Mouse (Mus musculus) liver, adult 2 months (tissue): ENCODE data around the gene Sdsl. TPM values are rescaled to one million over a fixed set of nuclear protein-coding genes. Genes with fewer than 3 reads are reported as not detected.
"Not testable (repeated sequence)": the region's sequence is repeated elsewhere in the genome, so short reads cannot be mapped to it uniquely, and the experiment has no call there.

Source experiments
- DNase-seq: peaks from one replicate; pipeline ENCODE4 v3.0.0-alpha.2; 2011; ENCODE audit warnings: low read depth, low spot score; ENCODE audit errors: extremely low read depth
- H3K27ac ChIP-seq: fragments of 200-500 bp; replicated peaks from 2 replicates; pipeline ENCODE4 v1.5.1; 2012; ENCODE audit warnings: low read depth, mild to moderate bottlenecking, control low read depth, inconsistent platforms, low read length; ENCODE audit not compliant: insufficient read depth
- H3K27me3 ChIP-seq: fragments of 200-500 bp; 2 replicates; pipeline ENCODE4 v1.6.1; 2012; ENCODE audit warnings: mild to moderate bottlenecking, moderate library complexity, low read length, inconsistent platforms; ENCODE audit not compliant: control insufficient read depth, insufficient read depth
- H3K36me3 ChIP-seq: fragments of 200-500 bp; 2 replicates; pipeline ENCODE4 v1.6.1; 2012; ENCODE audit warnings: low read length, inconsistent platforms; ENCODE audit not compliant: control insufficient read depth, insufficient read depth
- H3K4me1 ChIP-seq: fragments of 200-500 bp; 2 replicates; pipeline ENCODE4 v1.6.1; 2011; ENCODE audit warnings: low read length; ENCODE audit not compliant: control insufficient read depth, insufficient read depth
- H3K4me3 ChIP-seq: fragments of 200-500 bp; 2 replicates; pipeline ENCODE4 v1.5.1; 2011; ENCODE audit warnings: low read depth, mild to moderate bottlenecking, control low read depth, low read length, moderate library complexity; ENCODE audit not compliant: insufficient read depth
- H3K79me2 ChIP-seq: fragments of 200-500 bp; 2 replicates; pipeline ENCODE4 v1.6.1; 2012; ENCODE audit warnings: inconsistent platforms, mild to moderate bottlenecking, low read length, moderate library complexity; ENCODE audit not compliant: control insufficient read depth, insufficient read depth
- H3K9ac ChIP-seq: fragments of 200-500 bp; 2 replicates; pipeline ENCODE4 v1.6.1; 2012; ENCODE audit warnings: low read depth, mild to moderate bottlenecking, control low read depth, inconsistent platforms, low read length
- CTCF ChIP-seq: fragments of 200-500 bp; IDR thresholded peaks from 2 replicates; pipeline ENCODE4 v1.5.1; 2011; ENCODE audit warnings: low read depth, low read length, control low read depth
- POLR2A ChIP-seq: fragments of 200-500 bp; IDR thresholded peaks from 2 replicates; pipeline ENCODE4 v1.6.1; 2011; ENCODE audit warnings: low read length, control low read depth; ENCODE audit not compliant: insufficient read depth; ENCODE audit errors: extremely low read depth
- WGBS: fragments of 180-500 bp; shearing (Covaris S2); methylation state at CpG from one replicate; pipeline ENCODE4 v1.1.7; 2018; 5-methylcytosine and 5-hydroxymethylcytosine counted together
- polyA plus RNA-seq: library from polyadenylated mRNA; depleted of rRNA; stranded (reverse); fragments of >200 nt; gene quantifications from 2 replicates; pipeline ENCODE4 v1.2.3, GENCODE M21; 2012
- total RNA-seq: library from RNA; depleted of rRNA; stranded (reverse); fragments of >200 nt; gene quantifications from 2 replicates; pipeline ENCODE4 v1.2.3, GENCODE M21; 2014

The Sdsl gene
- total and polyA plus RNA-seq, 2 experiments, result 11.7 to 18.6 TPM

DNA sequence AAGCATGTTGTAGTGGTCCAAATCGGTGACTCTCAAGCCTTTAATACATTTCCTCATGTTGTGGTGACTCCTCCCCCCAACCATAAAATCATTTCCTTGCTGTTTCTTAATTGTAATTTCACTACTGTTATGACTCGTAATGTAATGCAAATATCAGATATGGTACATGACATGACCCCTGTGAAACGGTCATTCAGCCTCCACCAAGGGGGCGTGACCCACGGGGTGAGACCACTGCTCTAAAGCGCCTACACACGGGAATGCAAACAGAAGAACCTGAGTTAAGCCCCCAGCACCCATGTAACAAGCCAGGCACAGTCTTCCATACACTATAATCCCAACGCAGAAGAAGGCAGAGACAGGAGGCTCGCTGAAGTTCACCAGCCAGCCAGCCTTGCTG, 33.2 kb upstream of the Sdsl start:
- H3K4me3 ChIP-seq, result no peak overlapping the region
- H3K9ac ChIP-seq, result no peak overlapping the region
- H3K27me3 ChIP-seq, result no peaks in the 10 kb centered on the region
- no peak overlapping the region for H3K27ac ChIP-seq
- no peak for DNase-seq
- no peaks in the 10 kb centered on the region for H3K36me3 ChIP-seq
- 68% methylated on average over 9 of the region's 9 CpGs for WGBS
- H3K79me2 ChIP-seq, result peaks cover 16% of the 10 kb centered on the region; the same call in 1 of the 2 replicates
- TF ChIP-seq CTCF (no peak), POLR2A (no peak)
- peaks cover 14% of the 10 kb centered on the region for H3K4me1 ChIP-seq

DNA sequence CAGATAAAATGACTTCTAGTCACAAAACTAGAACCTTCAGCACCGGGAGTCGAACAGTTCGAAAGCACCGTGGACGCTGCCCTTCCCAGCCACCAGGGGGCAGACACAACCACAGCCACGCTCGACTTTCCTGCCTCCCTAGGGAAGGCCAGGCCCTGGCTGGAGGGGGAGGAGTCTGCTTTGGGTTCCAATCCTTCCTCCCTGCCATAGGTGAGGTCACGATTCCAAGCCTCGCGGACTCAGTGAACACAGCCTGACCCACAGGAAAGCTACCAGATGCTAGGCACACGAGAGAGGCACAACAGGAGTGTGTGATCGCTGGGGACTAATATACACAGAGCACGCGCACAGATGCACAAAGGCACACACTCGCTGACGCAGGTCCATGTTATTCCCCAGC, 32.8 kb upstream of the Sdsl start:
- no peak overlapping the region for H3K4me3 ChIP-seq
- WGBS, result 20% methylated on average over 16 of the region's 16 CpGs
- peak; percentile 79 for DNase-seq
- H3K79me2 ChIP-seq, result peaks cover 16% of the 10 kb centered on the region; the same call in 1 of the 2 replicates
- peaks cover 14% of the 10 kb centered on the region for H3K4me1 ChIP-seq
- H3K27ac ChIP-seq, result no peak overlapping the region
- no peaks in the 10 kb centered on the region for H3K27me3 ChIP-seq
- TF ChIP-seq CTCF (peak; percentile 97), POLR2A (no peak)
- no peaks in the 10 kb centered on the region for H3K36me3 ChIP-seq
- no peak overlapping the region for H3K9ac ChIP-seq

DNA sequence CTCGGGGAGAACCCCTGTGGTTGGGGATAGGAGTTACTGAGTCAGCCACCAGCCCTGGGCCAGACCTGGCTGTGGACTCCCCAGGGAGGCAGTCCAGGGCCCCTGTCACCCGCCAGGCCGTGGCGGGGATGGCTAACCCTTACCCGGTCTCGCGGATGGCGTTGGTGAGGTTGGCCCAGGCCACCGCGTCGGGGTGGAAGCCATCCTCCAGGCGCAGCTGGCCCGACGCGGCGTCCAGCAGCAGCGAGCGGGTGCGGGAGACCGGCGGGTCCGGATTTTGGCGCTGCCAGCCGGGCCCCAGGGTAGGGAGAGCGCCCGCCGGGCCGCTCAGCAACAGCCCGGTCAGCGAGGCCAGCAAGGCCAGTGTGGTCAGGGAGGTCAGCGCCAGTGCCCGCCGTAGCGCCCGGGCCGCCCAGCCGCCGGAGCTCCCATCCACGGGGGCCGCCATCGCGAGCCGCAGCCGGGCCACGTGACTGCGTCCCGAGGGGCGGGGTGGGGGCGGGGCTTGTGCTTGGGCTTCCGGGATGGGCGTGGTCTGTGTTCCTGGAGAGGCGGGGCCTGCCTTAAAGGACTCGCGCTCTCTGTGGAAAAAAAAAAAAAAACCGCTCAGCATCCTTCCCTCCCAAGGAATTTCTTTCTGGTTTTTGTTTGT, 30.7 kb upstream of the Sdsl start, which contains the start of gene Plbd2:
Gene Plbd2 (minus strand): TSS at position 482 of the 652 bp plus-strand sequence.
- H3K27me3 ChIP-seq, result no peaks in the 10 kb centered on the region
- under 1% methylated on average over 55 of the region's 55 CpGs for WGBS
- peak within 1 kb of the TSS; percentile 88 for H3K9ac ChIP-seq
- H3K4me3 ChIP-seq, result peak within 1 kb of the TSS; percentile 76
- no peak for DNase-seq
- peaks cover 14% of the 10 kb centered on the region for H3K4me1 ChIP-seq
- TF ChIP-seq CTCF (no peak), POLR2A (peak; percentile 80)
- no peaks in the 10 kb centered on the region for H3K36me3 ChIP-seq
- peaks cover 16% of the 10 kb centered on the region; the same call in 1 of the 2 replicates for H3K79me2 ChIP-seq
- H3K27ac ChIP-seq, result peak within 1 kb of the TSS; percentile 67

DNA sequence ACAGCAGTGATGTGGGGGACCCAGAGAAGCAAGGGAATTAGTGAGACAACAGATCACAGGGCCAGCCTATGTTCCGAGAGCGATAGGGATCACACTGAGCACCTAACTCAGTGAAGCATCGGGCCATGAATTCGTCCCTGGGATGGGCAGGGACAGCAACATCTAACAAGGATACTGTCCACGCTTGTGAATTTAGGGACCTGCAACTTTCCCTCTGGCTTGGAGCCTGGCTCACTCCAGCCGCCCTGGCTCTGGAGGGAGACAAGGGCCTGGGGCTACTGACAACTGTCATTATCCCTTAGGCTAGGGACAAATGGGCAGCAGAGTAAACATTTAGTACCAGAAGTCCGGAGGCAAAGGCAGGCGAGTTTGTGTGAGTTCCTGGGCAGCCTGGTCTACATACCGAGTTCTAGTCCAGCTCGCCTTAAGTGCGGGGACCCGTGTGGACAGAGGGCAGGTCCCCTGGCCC, 30.1 kb upstream of the Sdsl start:
- H3K27me3 ChIP-seq, result no peaks in the 10 kb centered on the region
- no peaks in the 10 kb centered on the region for H3K36me3 ChIP-seq
- peaks cover 14% of the 10 kb centered on the region for H3K4me1 ChIP-seq
- H3K9ac ChIP-seq, result peak overlapping the region; percentile 88
- TF ChIP-seq CTCF (no peak), POLR2A (no peak)
- peak overlapping the region; percentile 76 for H3K4me3 ChIP-seq
- 6% methylated on average over 12 of the region's 12 CpGs for WGBS
- H3K27ac ChIP-seq, result peak overlapping the region; percentile 67
- peaks cover 16% of the 10 kb centered on the region; the same call in 1 of the 2 replicates for H3K79me2 ChIP-seq
- no peak for DNase-seq

DNA sequence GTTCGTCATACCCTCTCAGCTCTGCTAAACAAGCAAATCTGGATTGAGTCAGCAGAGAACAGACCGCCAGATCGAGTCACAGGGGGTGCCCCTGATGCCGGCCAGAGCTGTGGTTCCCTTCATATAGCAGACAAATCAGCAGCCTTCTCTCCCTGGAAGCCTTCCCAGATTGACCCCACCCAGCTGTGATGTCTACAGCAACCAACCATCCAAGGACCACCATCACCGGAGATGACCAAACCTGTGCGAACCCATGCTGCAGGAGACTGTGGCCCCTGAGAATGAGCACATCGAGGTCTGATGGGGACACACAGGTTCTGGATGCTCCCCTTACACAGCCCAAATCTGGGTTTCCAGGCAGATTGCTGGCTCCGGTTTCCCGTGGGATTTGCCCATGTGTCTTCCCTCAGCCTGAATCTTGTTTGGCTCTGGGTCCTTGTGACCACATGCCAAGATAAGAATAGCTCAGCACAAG, 29.6 kb upstream of the Sdsl start:
- Histone ChIP-seq H3K9ac (peak overlapping the region; percentile 88), H3K36me3 (no peaks in the 10 kb centered on the region), H3K4me3 (peak overlapping the region; percentile 76; the same call in 1 of the 2 replicates), H3K27me3 (no peaks in the 10 kb centered on the region), H3K27ac (peak overlapping the region; percentile 67; the same call in 1 of the 2 replicates), H3K4me1 (peaks cover 15% of the 10 kb centered on the region), H3K79me2 (peaks cover 16% of the 10 kb centered on the region; the same call in 1 of the 2 replicates)
- 55% methylated on average over 9 of the region's 9 CpGs for WGBS
- no peak for TF ChIP-seq CTCF
- TF ChIP-seq POLR2A, result no peak
- no peak for DNase-seq

DNA sequence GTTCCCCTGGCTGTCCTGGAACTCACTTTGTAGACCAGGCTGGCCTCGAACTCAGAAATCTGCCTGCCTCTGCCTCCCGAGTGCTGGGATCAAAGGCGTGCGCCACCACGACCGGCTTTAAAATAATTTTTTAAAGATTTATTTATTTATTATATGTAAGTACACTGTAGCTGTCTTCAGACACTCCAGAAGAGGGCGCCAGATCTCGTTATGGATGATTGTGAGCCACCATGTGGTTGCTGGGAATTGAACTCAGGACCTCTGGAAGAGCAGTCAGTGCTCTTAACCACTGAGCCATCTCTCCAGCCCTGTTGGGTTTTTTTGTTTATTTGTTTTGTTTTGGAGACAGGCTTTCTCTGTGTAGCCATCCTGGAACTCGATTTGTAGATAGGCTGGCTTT, 28.0 kb upstream of the Sdsl start:
- H3K9ac ChIP-seq, H3K4me3 ChIP-seq, H3K36me3 ChIP-seq, DNase-seq, H3K27me3 ChIP-seq, H3K27ac ChIP-seq: not testable (repeated sequence)
- H3K4me1 ChIP-seq, result peaks cover 22% of the 10 kb centered on the region
- H3K79me2 ChIP-seq, result peaks cover 16% of the 10 kb centered on the region; the same call in 1 of the 2 replicates
- WGBS, result 90% methylated on average over 9 of the region's 9 CpGs
